Comparison of ENCODE assay signal across 8 mouse cellular contexts in genomic region chr4:108999999-109000950, GRCm38 (mm10). TPM values are rescaled to one million over a fixed set of nuclear protein-coding genes. Genes with fewer than 3 reads are reported as not detected.
DNase-seq lines count a peak whose midpoint lies in the region; ATAC-seq lines count a peak whose summit lies in the region.

Gene Nrd1 (plus strand): TSS chr4:109000655.

- peak; percentile 99 for DNase-seq in T-cell, adult 2 months (ENCODE audit: low spot score)
- peak; percentile 96 to 98 for DNase-seq in cerebellum, postnatal 36 days
- DNase-seq in frontal cortex, postnatal 36 days (ENCODE audit: low spot score in 2 of 2) = peak; percentile 99
- DNase-seq in left cerebral cortex, adult 11 months (ENCODE audit: low spot score) = peak; percentile 98
- peak; percentile 99 to 100 for DNase-seq in lung, postnatal 4 days
- peak; percentile 99 for DNase-seq in retina, postnatal 7 days (ENCODE audit: low read depth, low spot score)
- peak; percentile 97 for DNase-seq in urinary bladder, adult 2 months (ENCODE audit: low spot score)

- peak within 1 kb of the TSS; percentile 65 for H3K9ac ChIP-seq in hindbrain, embryonic 15.5 days

- H3K27ac ChIP-seq in hindbrain, embryonic 15.5 days (replicated peaks) = peak within 1 kb of the TSS; percentile 94

- no peaks in the 10 kb centered on the region for H3K9me3 ChIP-seq in hindbrain, embryonic 15.5 days

- H3K4me3 ChIP-seq in hindbrain, embryonic 15.5 days = peak within 1 kb of the TSS; percentile 86

- peak within 1 kb of the TSS; percentile 84 for H3K4me2 ChIP-seq in hindbrain, embryonic 15.5 days

- H3K36me3 ChIP-seq in hindbrain, embryonic 15.5 days = 0 out of 2 replicates have a peak, but pooled peaks cover 4% of the 10 kb centered on the region

- no peaks in the 10 kb centered on the region for H3K27me3 ChIP-seq in hindbrain, embryonic 15.5 days

- H3K4me1 ChIP-seq in hindbrain, embryonic 15.5 days (replicated peaks) = peaks cover 32% of the 10 kb centered on the region

- WGBS in hindbrain, embryonic 15.5 days = under 1% methylated on average over 58 of the region's 58 CpGs

- peak; percentile 99 for ATAC-seq in hindbrain, embryonic 15.5 days (ENCODE audit: low FRiP score, low read depth)

RNA-seq across cellular contexts. Expression of gene Nrd1, which starts in this region (rescaled TPM):
- polyA plus RNA-seq in hindbrain, embryonic 15.5 days (2015; fragmentation: Nextera tagmentation; extraction: Ambion mirVana) = 71.5 and 73.6 TPM in 2 replicates
- 101 and 111 TPM in 2 replicates for polyA plus RNA-seq in urinary bladder, adult 2 months (2012; rRNA removed)

Comparison
In these comparisons a context has a peak if more than half of its experiments do, and no peak if none do; other contexts are left out.
1. Peak in every context shown above with its lines: DNase-seq, ATAC-seq, H3K4me3 ChIP-seq and H3K27ac ChIP-seq.